Mouse (Mus musculus) monocyte, adult 2 months (primary cell): ENCODE data around the gene Vmn1r11.

Source experiments
- DNase-seq, 2 experiments: peaks; one replicate each; pipeline ENCODE4 v3.0.0; 2022; ENCODE audit warnings: low spot score in 2 of 2, low read depth in 1 of 2

Vmn1r11 gene

GRCm38 (mm10) chr6:57133155-57133554 lies at the start of gene Vmn1r11:
Gene Vmn1r11, plus strand, starts transcription at chr6:57133455.
- no peak for DNase-seq

- DNase-seq = no peak
Observed at GRCm38 (mm10) chr6:57106358-57106757, 26.9 kb upstream of the Vmn1r11 start.

GRCm38 (mm10) chr6:57109154-57109553 lies 24.1 kb upstream of the Vmn1r11 start, which contains the start of gene Vmn1r10:
Gene Vmn1r10, plus strand, starts transcription at chr6:57109454.
- no peak for DNase-seq

GRCm38 (mm10) chr6:57156619-57157018 lies 23.4 kb downstream of the Vmn1r11 start, which contains the start of gene Vmn1r12:
Gene Vmn1r12, plus strand, starts transcription at chr6:57156919.
- DNase-seq = no peak
